Mouse (Mus musculus): ENCODE measurements around the gene Brf1. TPM values are rescaled to one million over a fixed set of nuclear protein-coding genes. Genes with fewer than 3 reads are reported as not detected.

Brf1 gene
- total RNA-seq, 2 experiments from 2014 or later: 21.4 to 26.4 TPM

GRCm38 (mm10) chr12:112938873-112939565, 61.5 kb downstream of the Brf1 start:
- no peak for DNase-seq

DNA sequence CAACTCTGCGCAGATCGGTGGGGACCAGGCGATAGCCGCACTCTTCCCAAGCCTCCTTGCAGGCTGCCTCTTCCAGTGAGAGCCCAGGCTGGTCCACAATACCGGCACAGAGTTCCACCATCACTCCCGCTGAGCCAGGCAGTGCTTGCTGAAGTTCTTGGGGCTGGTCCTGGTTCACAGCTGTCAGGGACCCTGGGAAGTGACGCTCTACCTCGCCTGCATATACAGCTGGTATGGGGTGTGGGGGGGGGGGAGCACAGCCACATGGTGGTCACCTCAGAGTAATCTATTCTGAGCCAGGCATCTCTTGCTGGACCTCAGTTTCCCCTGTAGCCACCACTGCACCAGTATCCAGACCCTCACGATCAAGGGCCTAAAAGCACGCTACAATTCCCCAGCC, 62.1 kb downstream of the Brf1 start:
- no peak for DNase-seq

DNA sequence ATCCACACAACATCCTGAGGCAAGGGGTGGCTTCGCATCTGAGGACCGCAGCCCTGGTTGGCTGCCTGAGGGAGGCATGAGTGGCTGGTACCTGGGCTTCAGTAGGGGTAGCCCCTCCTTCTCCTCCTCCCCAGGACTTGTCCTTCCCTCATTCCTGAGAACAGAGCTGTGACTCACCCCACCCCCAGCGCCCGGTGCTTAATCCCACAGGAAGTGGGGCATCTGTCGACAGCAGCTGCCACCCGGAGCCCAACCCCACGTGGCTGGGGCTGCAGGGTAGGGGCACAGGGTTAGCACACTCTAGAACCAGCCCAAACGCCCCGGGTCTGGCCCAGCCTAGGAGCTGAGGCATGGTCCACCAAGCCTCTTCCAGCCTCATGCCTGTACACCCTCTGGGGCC, 62.6 kb downstream of the Brf1 start:
- DNase-seq: no peak

- no peak for DNase-seq
Measured at GRCm38 (mm10) chr12:112932647-112933046, 67.9 kb downstream of the Brf1 start.

- DNase-seq: peak; percentile 66 to 82
Measured at GRCm38 (mm10) chr12:112929562-112930352, 70.7 kb downstream of the Brf1 start, which contains the start of gene Jag2. Jag2 (minus strand) TSS chr12:112929776.

- DNase-seq: no peak
Measured at GRCm38 (mm10) chr12:112928401-112929241, 71.9 kb downstream of the Brf1 start.

DNA sequence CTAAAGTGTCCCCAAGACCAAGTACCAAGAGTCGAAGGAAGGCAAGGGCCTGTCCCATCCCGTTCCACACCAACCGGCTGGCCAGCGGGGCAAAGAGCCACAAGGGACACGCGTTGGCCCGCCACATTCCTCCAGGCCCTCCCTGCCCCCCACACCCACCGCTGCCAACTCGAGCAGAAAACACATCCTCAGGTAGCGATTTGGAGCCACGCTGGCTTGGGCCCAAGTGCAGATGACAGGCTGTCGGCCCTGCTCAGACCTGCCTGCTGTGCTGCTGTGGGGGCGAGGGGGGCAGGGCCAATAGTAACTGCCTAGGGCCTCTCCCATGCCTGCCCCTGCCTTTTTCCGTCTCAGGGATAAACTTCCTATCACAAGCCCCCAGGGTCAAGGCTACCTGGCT, 73.2 kb downstream of the Brf1 start:
- DNase-seq: no peak

- no peak for DNase-seq
Measured at GRCm38 (mm10) chr12:112925950-112926349, 74.6 kb downstream of the Brf1 start.

- DNase-seq: no peak
Measured at GRCm38 (mm10) chr12:112922541-112922940, 78.0 kb downstream of the Brf1 start.

DNA sequence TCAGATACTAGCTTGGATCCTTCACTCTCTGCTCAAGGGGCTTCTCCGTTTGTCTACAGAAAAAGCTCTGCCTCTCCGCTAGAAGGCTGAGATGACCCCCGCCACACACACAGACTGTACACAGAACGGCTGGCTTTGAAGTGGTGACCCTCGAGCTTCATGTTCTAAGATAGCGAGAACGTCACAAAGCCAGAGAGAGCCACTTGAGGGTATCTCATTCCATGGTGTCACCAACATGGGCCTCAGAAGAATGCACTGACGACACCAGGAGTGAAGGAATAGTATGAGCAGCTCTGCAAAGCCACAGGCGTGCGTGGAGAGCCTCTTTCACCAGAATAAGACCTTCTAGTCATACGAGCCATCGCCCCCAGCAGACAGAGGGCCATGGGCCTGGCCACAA, 79.0 kb downstream of the Brf1 start:
- no peak for DNase-seq

DNA sequence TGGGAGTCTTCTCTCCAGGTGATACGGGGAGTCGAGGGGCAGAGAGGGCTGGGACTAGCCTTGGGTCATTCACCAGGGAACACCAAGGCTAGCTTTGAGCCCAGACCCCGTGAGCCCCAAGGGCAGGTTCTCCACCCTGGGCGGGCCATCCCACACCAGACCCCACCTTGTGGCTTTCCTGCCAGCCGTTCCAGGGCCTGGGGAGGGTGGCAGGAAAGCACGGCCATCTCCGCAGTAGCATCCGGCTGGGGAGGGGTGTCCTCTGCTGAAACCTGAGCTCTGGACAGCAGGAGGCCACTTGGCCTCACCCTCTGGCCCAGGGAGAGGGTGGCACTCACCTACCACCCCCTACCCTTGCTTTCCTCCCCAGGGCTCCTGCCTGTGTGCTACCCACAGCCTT, 82.6 kb downstream of the Brf1 start:
- DNase-seq: peak in 1 of 2 experiments; percentile 77

DNA sequence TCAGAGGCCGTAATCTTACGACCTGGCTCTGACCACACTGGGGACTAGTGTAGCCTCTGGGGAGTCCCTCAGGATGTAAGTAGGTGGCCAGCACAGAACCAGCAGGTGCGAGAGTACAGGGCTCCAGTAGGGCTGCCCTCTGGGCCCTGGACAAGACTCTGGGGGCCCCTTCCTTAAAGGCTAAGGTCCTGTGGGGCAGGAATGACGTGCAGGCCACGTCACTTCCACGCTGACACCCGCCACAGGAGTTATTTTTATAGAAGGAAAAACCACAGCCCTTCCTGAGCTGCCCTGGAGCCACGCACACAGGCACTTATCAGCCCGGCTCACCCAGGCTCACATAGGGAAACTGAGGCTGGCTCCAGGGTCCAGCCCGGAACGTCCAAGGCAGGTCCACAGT, 83.0 kb downstream of the Brf1 start:
- DNase-seq: peak; percentile 45 to 76

- DNase-seq: peak; percentile 63 to 81
Measured at GRCm38 (mm10) chr12:112916698-112917400, 83.7 kb downstream of the Brf1 start.

DNA sequence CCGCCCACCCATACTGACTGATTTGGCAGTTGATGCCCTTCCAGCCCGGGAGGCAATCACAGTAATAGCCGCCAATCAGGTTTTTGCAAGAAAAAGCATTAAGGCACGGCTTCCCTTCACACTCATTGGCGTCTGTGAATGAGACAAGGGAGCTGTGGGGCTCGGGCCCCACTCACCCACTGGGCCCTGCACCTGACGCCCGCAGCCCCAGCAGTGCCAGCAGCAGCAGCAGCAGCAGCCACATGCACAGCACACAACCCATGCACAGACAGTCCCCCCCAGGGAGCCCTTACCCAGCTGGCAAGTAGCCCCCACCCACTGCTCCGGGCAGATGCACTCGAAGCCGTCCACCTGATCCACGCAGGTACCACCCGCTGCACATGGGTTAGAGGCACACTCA, 84.9 kb downstream of the Brf1 start:
- DNase-seq: no peak

DNA sequence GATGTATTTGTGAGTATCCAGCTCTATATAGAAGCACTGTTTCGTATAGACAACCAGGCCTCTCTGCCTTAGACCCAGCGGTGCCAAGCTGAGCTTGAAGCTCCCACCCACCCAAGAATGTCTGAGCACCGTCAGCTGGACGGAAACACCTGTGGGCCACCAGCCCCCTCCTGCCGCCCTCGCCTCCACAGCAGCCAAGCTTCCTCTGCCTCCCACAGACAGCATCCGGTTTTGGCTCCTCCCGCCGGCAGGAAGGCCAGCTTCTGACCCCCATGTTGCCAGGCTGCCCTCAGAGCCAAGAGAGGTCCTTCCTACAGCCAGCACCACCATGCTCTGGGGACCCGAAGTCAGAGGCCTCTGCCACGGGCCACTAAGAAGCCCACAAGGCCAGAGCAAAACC, 86.0 kb downstream of the Brf1 start:
- DNase-seq: peak in 1 of 2 experiments; percentile 75

- DNase-seq: no peak
Measured at GRCm38 (mm10) chr12:112912951-112913745, 87.4 kb downstream of the Brf1 start.

DNA sequence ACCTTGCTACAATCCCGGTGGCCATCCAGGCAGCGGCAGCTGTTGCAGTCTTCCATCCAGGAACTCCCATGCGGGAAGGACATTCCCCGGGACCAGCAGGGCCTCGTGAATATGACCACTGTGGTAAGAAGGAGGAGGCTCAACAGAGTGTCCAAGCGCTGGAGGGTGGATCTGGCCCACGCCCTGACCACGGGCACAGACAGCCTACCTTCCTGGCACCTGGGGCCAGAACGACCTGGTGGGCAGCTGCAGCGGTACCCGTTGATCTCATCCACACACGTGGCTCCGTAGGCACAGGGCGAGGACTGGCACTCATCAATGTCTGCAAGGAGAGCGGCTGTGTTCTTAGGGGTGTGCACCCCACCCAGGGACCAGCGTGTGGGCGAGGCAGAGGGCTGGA, 88.8 kb downstream of the Brf1 start:
- DNase-seq: no peak
